Mouse (Mus musculus) liver, embryonic 14.5 days (tissue): ENCODE measurements around the gene Ovol3. TPM values are rescaled to one million over a fixed set of nuclear protein-coding genes. Genes with fewer than 3 reads are reported as not detected.

Source experiments
- ATAC-seq: fragments of 200-750 bp; cut with Nextera tagmentation; 2 replicates; pipeline ENCODE4 v1.8.0; 2017; ENCODE audit warnings: moderate number of reproducible peaks, mild to moderate bottlenecking, moderate library complexity; ENCODE audit not compliant: insufficient read depth
- DNase-seq, 3 experiments: peaks; one replicate each; pipeline ENCODE4 v3.0.0-alpha.2; 2012 to 2013; ENCODE audit warnings: low read depth in 3 of 3, low spot score in 3 of 3
- H3K27ac ChIP-seq: fragments of 300-500 bp; sonication (generic); 2 replicates; pipeline ENCODE4 v1.5.1; 2014; ENCODE audit warnings: moderate library complexity, mild to moderate bottlenecking, control low read depth, inconsistent platforms
- H3K27me3 ChIP-seq: fragments of 300-500 bp; sonication (generic); 2 replicates; pipeline ENCODE4 v1.6.1; 2014; ENCODE audit warnings: mild to moderate bottlenecking, low read length, moderate library complexity; ENCODE audit not compliant: control insufficient read depth, insufficient read depth
- H3K36me3 ChIP-seq: fragments of 300-500 bp; sonication (generic); replicated peaks from 2 replicates; pipeline ENCODE4 v1.6.1; 2014; ENCODE audit warnings: low read depth; ENCODE audit not compliant: control insufficient read depth, insufficient read depth
- H3K4me1 ChIP-seq, 2 experiments: fragments of 200-500 bp in 1 of 2; fragments of 300-500 bp in 1 of 2; sonication (generic) in 1 of 2; replicated peaks; 2 replicates each; pipeline ENCODE4 v1.6.1; 2012 to 2014; ENCODE audit warnings: antibody characterized with exemption in 1 of 2, inconsistent platforms in 1 of 2, low read length in 1 of 2; ENCODE audit not compliant: control insufficient read depth in 2 of 2, insufficient read depth in 2 of 2
- H3K4me2 ChIP-seq: fragments of 300-500 bp; sonication (generic); 2 replicates; pipeline ENCODE4 v1.6.1; 2014; ENCODE audit warnings: low read depth, mild to moderate bottlenecking, control low read depth, moderate library complexity
- H3K4me3 ChIP-seq, 2 experiments: fragments of 200-500 bp in 1 of 2; fragments of 300-500 bp in 1 of 2; sonication (generic) in 1 of 2; 2 replicates each; pipeline ENCODE4 v1.5.1; 2012 to 2014; ENCODE audit warnings: low read depth in 2 of 2, low read length in 2 of 2, mild to moderate bottlenecking in 2 of 2, control low read depth in 1 of 2, inconsistent platforms in 1 of 2, moderate library complexity in 1 of 2; ENCODE audit not compliant: insufficient read depth in 1 of 2
- H3K9ac ChIP-seq: fragments of 300-500 bp; sonication (generic); replicated peaks from 2 replicates; pipeline ENCODE4 v1.6.1; 2014; ENCODE audit warnings: mild to moderate bottlenecking, control low read depth, moderate library complexity
- H3K9me3 ChIP-seq: fragments of 300-500 bp; sonication (generic); 2 replicates; pipeline ENCODE4 v1.6.1; 2016; ENCODE audit warnings: low read length, mixed read lengths; ENCODE audit not compliant: control insufficient read depth
- CTCF ChIP-seq: IDR thresholded peaks from 2 replicates; pipeline ENCODE4 v1.5.1; 2016; ENCODE audit warnings: antibody characterized with exemption, low read depth, control low read depth
- EP300 ChIP-seq: IDR thresholded peaks from 2 replicates; pipeline ENCODE4 v1.6.1; 2016; ENCODE audit warnings: antibody characterized with exemption, low read depth
- WGBS: fragments of 180-500 bp; shearing (Covaris S2); extraction: QIAGEN DNeasy Blood & Tissue Kit; methylation state at CpG from one replicate; pipeline ENCODE4 v1.1.7; 2014; ENCODE audit not compliant: insufficient replicate concordance; 5-methylcytosine and 5-hydroxymethylcytosine counted together
- polyA plus RNA-seq, 2 experiments: library from polyadenylated mRNA; depleted of rRNA in 1 of 2; stranded (reverse) in 1 of 2; unstranded in 1 of 2; fragments of >200 nt; fragmentation: Nextera tagmentation in 1 of 2; extraction: Ambion mirVana in 1 of 2; gene quantifications; 2 replicates each; pipeline versions ENCODE4 v1.2.1 to v1.2.3; 2012 to 2014

The Ovol3 gene
- polyA plus RNA-seq, 2 experiments: not detected

GRCm38 (mm10) chr7:30231328-30231668 is 4.2 kb downstream of the Ovol3 start:
- Histone ChIP-seq H3K4me1 (peaks cover 2 to 9% of the 10 kb centered on the region in 2 experiments; a peak in 1 of 4 replicates), H3K9ac (peak overlapping the region; percentile 89), H3K4me2 (peak overlapping the region; percentile 94), H3K27ac (no peak overlapping the region), H3K36me3 (no peaks in the 10 kb centered on the region), H3K9me3 (no peaks in the 10 kb centered on the region), H3K27me3 (no peaks in the 10 kb centered on the region), H3K4me3 (peak overlapping the region; percentile 87 to 95)
- WGBS: 0% methylated on average over 16 of the region's 16 CpGs
- ATAC-seq (no peak), DNase-seq (no peak)
- TF ChIP-seq CTCF: no peak
- TF ChIP-seq EP300: no peak

DNA sequence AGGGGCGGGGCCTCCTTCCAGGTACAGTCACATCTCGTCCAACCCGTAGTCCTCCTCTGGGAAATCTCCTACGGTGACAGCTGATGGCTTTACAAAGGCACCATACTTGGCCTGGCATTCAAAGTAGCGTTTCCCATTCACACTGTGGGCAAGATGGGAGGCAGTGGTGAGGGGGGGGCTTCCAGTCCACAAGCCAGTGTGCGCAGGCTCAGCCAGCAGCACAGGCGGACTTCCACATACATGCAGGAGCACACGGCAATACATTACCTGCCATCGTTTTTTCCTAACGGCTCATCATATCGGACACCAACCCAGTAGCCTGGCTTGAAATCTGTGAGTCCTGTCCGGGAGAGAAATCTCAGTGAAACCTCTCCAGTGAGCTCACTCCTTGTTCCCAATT is 11.3 kb downstream of the Ovol3 start:
- TF ChIP-seq CTCF (no peak), EP300 (no peak)
- DNase-seq (no peak), ATAC-seq (no peak)
- peaks cover 0 to 10% of the 10 kb centered on the region in 2 experiments; a peak in 3 of 4 replicates for H3K4me1 ChIP-seq
- H3K27ac ChIP-seq: no peak overlapping the region
- H3K9ac ChIP-seq: no peak overlapping the region
- H3K36me3 ChIP-seq: no peaks in the 10 kb centered on the region
- 84% methylated on average over 12 of the region's 12 CpGs for WGBS
- no peak overlapping the region for H3K4me3 ChIP-seq
- no peak overlapping the region for H3K4me2 ChIP-seq
- no peaks in the 10 kb centered on the region for H3K27me3 ChIP-seq
- no peaks in the 10 kb centered on the region for H3K9me3 ChIP-seq

- Histone ChIP-seq H3K9ac (no peak overlapping the region), H3K27me3 (no peaks in the 10 kb centered on the region), H3K36me3 (no peaks in the 10 kb centered on the region), H3K27ac (no peak overlapping the region), H3K4me3 (no peak overlapping the region), H3K9me3 (no peaks in the 10 kb centered on the region), H3K4me2 (no peak overlapping the region), H3K4me1 (peaks cover 0 to 10% of the 10 kb centered on the region in 2 experiments; a peak in 3 of 4 replicates)
- DNase-seq (no peak), ATAC-seq (peak; percentile 44; the same call in 1 of the 2 replicates)
- WGBS: 58% methylated on average over 5 of the region's 5 CpGs
- no peak for TF ChIP-seq EP300
- TF ChIP-seq CTCF: no peak
These were observed 13.3 kb downstream of the Ovol3 start for GRCm38 (mm10) chr7:30222205-30222604.

DNA sequence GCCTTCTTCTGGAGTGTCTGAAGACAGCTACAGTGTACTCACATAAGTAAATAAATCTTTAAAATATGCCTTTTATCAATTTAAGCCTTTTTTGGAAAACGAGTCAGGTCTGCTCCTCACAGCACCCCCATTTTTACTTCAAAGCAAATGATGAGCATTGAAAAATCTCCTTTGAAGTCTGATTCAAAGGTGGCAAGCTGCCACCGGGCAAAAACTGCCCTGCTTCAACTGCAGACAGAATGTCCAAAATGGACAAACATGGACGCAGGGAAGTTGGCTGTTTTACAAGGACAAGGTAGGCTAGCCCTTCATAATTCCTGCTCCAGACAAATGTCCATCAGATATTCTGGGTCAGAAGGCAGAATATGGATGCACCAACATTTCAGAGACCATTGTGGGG is 14.1 kb downstream of the Ovol3 start:
- H3K9ac ChIP-seq: no peak overlapping the region
- H3K27ac ChIP-seq: no peak overlapping the region
- ATAC-seq (no peak), DNase-seq (no peak)
- no peaks in the 10 kb centered on the region for H3K9me3 ChIP-seq
- no peaks in the 10 kb centered on the region for H3K27me3 ChIP-seq
- WGBS: 77% methylated on average over 3 of the region's 3 CpGs
- no peaks in the 10 kb centered on the region for H3K36me3 ChIP-seq
- no peak overlapping the region for H3K4me3 ChIP-seq
- peaks cover 0 to 13% of the 10 kb centered on the region in 2 experiments; a peak in 3 of 4 replicates for H3K4me1 ChIP-seq
- no peak overlapping the region for H3K4me2 ChIP-seq
- TF ChIP-seq CTCF: no peak
- TF ChIP-seq EP300: no peak

DNA sequence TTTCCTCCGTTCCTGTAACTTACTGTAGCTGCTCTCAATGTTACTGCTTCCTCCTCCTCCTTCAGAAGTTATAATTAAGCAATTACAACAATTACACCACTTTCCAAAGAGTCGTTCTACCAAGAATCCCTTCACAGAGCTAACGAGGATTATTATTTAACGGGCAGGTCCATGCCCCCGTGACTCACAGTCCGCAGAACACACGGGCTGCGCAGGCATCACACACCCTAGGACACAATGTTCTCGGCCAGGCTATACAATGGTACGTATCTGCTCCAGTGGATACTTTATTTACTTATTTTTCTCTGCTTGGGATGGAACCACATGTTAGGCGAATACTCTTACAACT is 15.5 kb downstream of the Ovol3 start:
- ATAC-seq (no peak), DNase-seq (no peak)
- no peaks in the 10 kb centered on the region for H3K36me3 ChIP-seq
- peak overlapping the region; percentile 77 for H3K4me2 ChIP-seq
- H3K27ac ChIP-seq: no peak overlapping the region
- H3K4me1 ChIP-seq: peaks cover 0 to 14% of the 10 kb centered on the region in 2 experiments; a peak in 3 of 4 replicates
- 13% methylated on average over 11 of the region's 11 CpGs for WGBS
- TF ChIP-seq EP300 (no peak), CTCF (no peak)
- H3K9me3 ChIP-seq: no peaks in the 10 kb centered on the region
- H3K9ac ChIP-seq: peak overlapping the region; percentile 47
- H3K4me3 ChIP-seq: peak overlapping the region; percentile 38 to 44
- no peaks in the 10 kb centered on the region for H3K27me3 ChIP-seq
